Mouse (Mus musculus): Measurements from ENCODE around the gene Akap17b.
A peak's percentile ranks its signal among the peaks of the same experiment; 100 is the strongest.
"Not testable (repeated sequence)": the region's sequence is repeated elsewhere in the genome, so short reads cannot be mapped to it uniquely, and the experiment has no call there.

The Akap17b gene

GRCm38 (mm10) chrX:36644657-36645551 is at the start of gene Akap17b:
Gene Akap17b, minus strand, starts transcription at chrX:36645395.
- DNase-seq (ENCODE audit: low spot score) = peak; percentile 75

- no peak for DNase-seq (ENCODE audit: low spot score)
Observed at GRCm38 (mm10) chrX:36691365-36691764, 46.2 kb upstream of the Akap17b start.

- no peak for DNase-seq (ENCODE audit: low spot score)
Observed at GRCm38 (mm10) chrX:36689655-36690054, 44.5 kb upstream of the Akap17b start.

- no peak for DNase-seq (ENCODE audit: low spot score)
Observed at GRCm38 (mm10) chrX:36676836-36677235, 31.6 kb upstream of the Akap17b start.

- no peak for DNase-seq (ENCODE audit: low spot score)
Observed at GRCm38 (mm10) chrX:36672708-36673107, 27.5 kb upstream of the Akap17b start.

- no peak for DNase-seq (ENCODE audit: low spot score)
Observed at GRCm38 (mm10) chrX:36640046-36640445, 5.1 kb downstream of the Akap17b start.

- no peak for DNase-seq (ENCODE audit: low spot score)
Observed at GRCm38 (mm10) chrX:36630771-36631170, 14.4 kb downstream of the Akap17b start.

GRCm38 (mm10) chrX:36628102-36628501 is 17.1 kb downstream of the Akap17b start:
- DNase-seq (ENCODE audit: low spot score) = no peak

GRCm38 (mm10) chrX:36609117-36609516 is 36.1 kb downstream of the Akap17b start:
- no peak for DNase-seq (ENCODE audit: low spot score)

- DNase-seq (ENCODE audit: low spot score) = no peak
Observed at GRCm38 (mm10) chrX:36604040-36604439, 41.2 kb downstream of the Akap17b start.

GRCm38 (mm10) chrX:36602926-36603325 is 42.3 kb downstream of the Akap17b start:
- no peak for DNase-seq (ENCODE audit: low spot score)

GRCm38 (mm10) chrX:36600066-36600465 is 45.1 kb downstream of the Akap17b start:
- no peak for DNase-seq (ENCODE audit: low spot score)

GRCm38 (mm10) chrX:36599656-36600055 is 45.5 kb downstream of the Akap17b start:
- DNase-seq (ENCODE audit: low spot score) = no peak

- peak; percentile 8 for DNase-seq (ENCODE audit: low spot score)
Observed at GRCm38 (mm10) chrX:36598861-36599344, 46.3 kb downstream of the Akap17b start.

GRCm38 (mm10) chrX:36598390-36598810 is 46.8 kb downstream of the Akap17b start:
- DNase-seq (ENCODE audit: low spot score) = no peak

- peak; percentile 85 for DNase-seq (ENCODE audit: low spot score)
Observed at GRCm38 (mm10) chrX:36597707-36598389, 47.3 kb downstream of the Akap17b start, which contains the start of gene Pgrmc1. Gene Pgrmc1, plus strand, starts transcription at chrX:36598206.

GRCm38 (mm10) chrX:36596483-36597120 is 48.6 kb downstream of the Akap17b start:
- not testable (repeated sequence) for DNase-seq (ENCODE audit: low spot score)

- no peak for DNase-seq (ENCODE audit: low spot score)
Observed at GRCm38 (mm10) chrX:36595247-36595646, 49.9 kb downstream of the Akap17b start.

- no peak for DNase-seq (ENCODE audit: low spot score)
Observed at GRCm38 (mm10) chrX:36591539-36591938, 53.7 kb downstream of the Akap17b start.

GRCm38 (mm10) chrX:36591120-36591519 is 54.1 kb downstream of the Akap17b start:
- DNase-seq (ENCODE audit: low spot score) = no peak

- DNase-seq (ENCODE audit: low spot score) = no peak
Observed at GRCm38 (mm10) chrX:36590266-36590665, 54.9 kb downstream of the Akap17b start.

All from ovary, postnatal 36 days (tissue).